Mouse (Mus musculus): ENCODE results near the gene Znhit6.

Gene Znhit6

GRCm38 (mm10) chr3:145575743-145576481 is at the start of gene Znhit6:
Gene Znhit6 (plus strand): TSS chr3:145576205.
- peak; percentile 92 to 95 for DNase-seq

GRCm38 (mm10) chr3:145537870-145538269 is 38.1 kb upstream of the Znhit6 start:
- DNase-seq, result no peak

- no peak for DNase-seq
These were observed 27.3 kb upstream of the Znhit6 start for GRCm38 (mm10) chr3:145548441-145549415.

GRCm38 (mm10) chr3:145550216-145550615 is 25.8 kb upstream of the Znhit6 start:
- DNase-seq, result no peak

GRCm38 (mm10) chr3:145554388-145554787 is 21.6 kb upstream of the Znhit6 start:
- no peak for DNase-seq

GRCm38 (mm10) chr3:145556206-145556605 is 19.8 kb upstream of the Znhit6 start:
- no peak for DNase-seq

GRCm38 (mm10) chr3:145559675-145560074 is 16.3 kb upstream of the Znhit6 start:
- DNase-seq, result no peak

GRCm38 (mm10) chr3:145560117-145560516 is 15.9 kb upstream of the Znhit6 start:
- DNase-seq, result no peak

- no peak for DNase-seq
These were observed 1.5 kb upstream of the Znhit6 start for GRCm38 (mm10) chr3:145574468-145574867.

GRCm38 (mm10) chr3:145575340-145575739 is 665 bp upstream of the Znhit6 start:
- no peak for DNase-seq

- DNase-seq, result no peak
These were observed 447 bp downstream of the Znhit6 start for GRCm38 (mm10) chr3:145576482-145576822.

GRCm38 (mm10) chr3:145576876-145577275 is 871 bp downstream of the Znhit6 start:
- no peak for DNase-seq

GRCm38 (mm10) chr3:145583043-145583442 is 7.0 kb downstream of the Znhit6 start:
- DNase-seq, result no peak

- no peak for DNase-seq
These were observed 7.7 kb downstream of the Znhit6 start for GRCm38 (mm10) chr3:145583522-145584200.

GRCm38 (mm10) chr3:145590562-145590961 is 14.6 kb downstream of the Znhit6 start:
- DNase-seq, result no peak

GRCm38 (mm10) chr3:145591841-145592542 is 16.0 kb downstream of the Znhit6 start:
- DNase-seq, result no peak

- DNase-seq, result no peak
These were observed 19.3 kb downstream of the Znhit6 start for GRCm38 (mm10) chr3:145595354-145595753.

GRCm38 (mm10) chr3:145599059-145599458 is 23.1 kb downstream of the Znhit6 start:
- DNase-seq, result no peak

- no peak for DNase-seq
These were observed 24.8 kb downstream of the Znhit6 start for GRCm38 (mm10) chr3:145600801-145601200.

GRCm38 (mm10) chr3:145601345-145601744 is 25.3 kb downstream of the Znhit6 start:
- DNase-seq, result no peak

GRCm38 (mm10) chr3:145602410-145603206 is 26.6 kb downstream of the Znhit6 start:
- DNase-seq, result no peak

Data from lung, adult 18-20 months (tissue).